Comparison of ENCODE assay signal across 33 mouse cellular contexts in genomic region chr14:21676223-21676622, GRCm38 (mm10). TPM values are rescaled to one million over a fixed set of nuclear protein-coding genes. Genes with fewer than 3 reads are reported as not detected.
DNase-seq lines count a peak whose midpoint lies in the region; ATAC-seq and TF ChIP-seq lines count a peak whose summit lies in the region.
"Had no signal": no experiment of that assay in that cellular context is flagged by ENCODE, and none has a peak within 500 bp of the region (broad histone marks: within the 10 kb centered on the region; RNA-seq: fewer than 3 reads in every experiment).

No protein-coding gene starts in this region.

- no peaks in the 10 kb centered on the region for H3K4me1 ChIP-seq in embryonic facial prominence, embryonic 11.5 days (ENCODE audit: control insufficient read depth, insufficient read depth, low read length)
- H3K4me1 ChIP-seq in embryonic facial prominence, embryonic 10.5 days: peaks cover 60% of the 10 kb centered on the region
- peaks cover 74% of the 10 kb centered on the region for H3K4me1 ChIP-seq in limb, embryonic 12.5 days (replicated peaks)
- H3K4me1 ChIP-seq in hindbrain, embryonic 10.5 days (replicated peaks): peaks cover 36% of the 10 kb centered on the region

- no peaks in the 10 kb centered on the region for H3K27me3 ChIP-seq in embryonic facial prominence, embryonic 11.5 days (ENCODE audit: control insufficient read depth, insufficient read depth, low read length)
- no peaks in the 10 kb centered on the region for H3K27me3 ChIP-seq in embryonic facial prominence, embryonic 10.5 days (replicated peaks; ENCODE audit: low read depth, poor library complexity, severe bottlenecking)
- H3K27me3 ChIP-seq in limb, embryonic 12.5 days: no peaks in the 10 kb centered on the region
- no peaks in the 10 kb centered on the region for H3K27me3 ChIP-seq in hindbrain, embryonic 10.5 days (ENCODE audit: insufficient read depth, poor library complexity, severe bottlenecking)
- H3K27me3 ChIP-seq: CH12.LX; heart, embryonic 12.5 days; hindbrain, embryonic 15.5 days; kidney, embryonic 15.5 days; liver, embryonic 12.5 days; midbrain, embryonic 12.5 days; neural tube, embryonic 13.5 days had no signal

- DNase-seq in embryonic facial prominence, embryonic 11.5 days (ENCODE audit: low spot score): no peak
- DNase-seq in embryonic facial prominence, embryonic 10.5 days (ENCODE audit: low spot score): no peak
- no peak for DNase-seq in layer of hippocampus, adult 2 months (ENCODE audit: low spot score in 2 of 2)
- DNase-seq in layer of hippocampus, postnatal 36 days: no peak
- no peak for DNase-seq in right cerebral cortex, postnatal 25 days
- DNase-seq in left cerebral cortex, adult 2 months (ENCODE audit: extremely low spot score in 1 of 2, low spot score in 2 of 2): no peak
- DNase-seq in hindbrain, embryonic 10.5 days (ENCODE audit: low spot score): no peak
- DNase-seq: adrenal gland, postnatal 10 days; cerebellum, adult 8-10 months; cerebellum, postnatal 36 days; heart, adult 2 months; heart, postnatal 4 days; kidney, adult 18-20 months; kidney, postnatal 25 days; left cerebral cortex, postnatal 4 days; liver, postnatal 0 days; lung, postnatal 4 days; thymus, postnatal 25 days had no signal

- H3K4me2 ChIP-seq in embryonic facial prominence, embryonic 11.5 days (ENCODE audit: low read depth, low read length): no peak overlapping the region
- H3K4me2 ChIP-seq in limb, embryonic 12.5 days: no peak overlapping the region
- H3K4me2 ChIP-seq: heart, embryonic 12.5 days; hindbrain, embryonic 15.5 days; kidney, embryonic 15.5 days; liver, embryonic 12.5 days; midbrain, embryonic 12.5 days; neural tube, embryonic 13.5 days had no signal

- no peak for TF ChIP-seq CTCF in layer of hippocampus, adult 2 months (conservative IDR thresholded peaks at IDR 0.05)
- TF ChIP-seq CTCF in left cerebral cortex, adult 2 months (IDR thresholded peaks at IDR 0.05): no peak

- no peak for ATAC-seq in embryonic facial prominence, embryonic 11.5 days (replicated peaks; ENCODE audit: insufficient number of reproducible peaks, low FRiP score, low TSS enrichment, low read depth)
- no peak for ATAC-seq in limb, embryonic 12.5 days (ENCODE audit: insufficient number of reproducible peaks, insufficient read depth, low FRiP score, low TSS enrichment, low read depth)
- ATAC-seq: forebrain, embryonic 16.5 days; liver, embryonic 12.5 days; liver, postnatal 0 days had no signal

- no peak overlapping the region for H3K4me3 ChIP-seq in embryonic facial prominence, embryonic 11.5 days (ENCODE audit: low read depth, low read length)
- no peak overlapping the region for H3K4me3 ChIP-seq in embryonic facial prominence, embryonic 10.5 days
- H3K4me3 ChIP-seq in layer of hippocampus, adult 2 months: no peak overlapping the region
- H3K4me3 ChIP-seq in limb, embryonic 12.5 days (replicated peaks): no peak overlapping the region
- no peak overlapping the region for H3K4me3 ChIP-seq in left cerebral cortex, adult 2 months
- no peak overlapping the region for H3K4me3 ChIP-seq in hindbrain, embryonic 10.5 days
- H3K4me3 ChIP-seq: forebrain, embryonic 10.5 days; heart, adult 2 months; heart, embryonic 12.5 days; hindbrain, embryonic 15.5 days; kidney, embryonic 15.5 days; liver, embryonic 12.5 days; megakaryocyte, embryonic 14.5 days; midbrain, embryonic 12.5 days; neural tube, embryonic 13.5 days had no signal

- H3K27ac ChIP-seq in embryonic facial prominence, embryonic 11.5 days (replicated peaks; ENCODE audit: low read depth, low read length): 0 out of 2 replicates have a peak overlapping the region, but pooled peaks have one; percentile 43
- H3K27ac ChIP-seq in embryonic facial prominence, embryonic 10.5 days (replicated peaks): no peak overlapping the region
- H3K27ac ChIP-seq in layer of hippocampus, adult 2 months: peak overlapping the region; percentile 69
- H3K27ac ChIP-seq in limb, embryonic 12.5 days: peak overlapping the region; percentile 87
- H3K27ac ChIP-seq in left cerebral cortex, adult 2 months: no peak overlapping the region; the same call in 1 of the 2 replicates
- H3K27ac ChIP-seq in hindbrain, embryonic 10.5 days: no peak overlapping the region
- H3K27ac ChIP-seq: forebrain, embryonic 10.5 days; heart, adult 2 months; hindbrain, embryonic 15.5 days; kidney, embryonic 15.5 days; liver, embryonic 12.5 days; midbrain, embryonic 12.5 days; neural tube, embryonic 13.5 days had no signal

- WGBS in embryonic facial prominence, embryonic 11.5 days: 88% methylated on average over 2 of the region's 2 CpGs
- 87% methylated on average over 2 of the region's 2 CpGs for WGBS in embryonic facial prominence, embryonic 10.5 days
- WGBS in limb, embryonic 12.5 days: 64% methylated on average over 2 of the region's 2 CpGs
- 94% methylated on average over 2 of the region's 2 CpGs for WGBS in hindbrain, embryonic 10.5 days

- intact Hi-C loops in left cerebral cortex, adult 2 months (cut with DNase I): loop anchor here (5.0 to 10.0 kb wide), 2 partner anchors 61 to 539 kb away; no protein-coding TSS in a partner anchor

- no peaks in the 10 kb centered on the region for H3K9me3 ChIP-seq in embryonic facial prominence, embryonic 11.5 days (replicated peaks; ENCODE audit: control insufficient read depth, low read length)
- no peaks in the 10 kb centered on the region for H3K9me3 ChIP-seq in embryonic facial prominence, embryonic 10.5 days
- H3K9me3 ChIP-seq in limb, embryonic 12.5 days: no peaks in the 10 kb centered on the region
- no peaks in the 10 kb centered on the region for H3K9me3 ChIP-seq in hindbrain, embryonic 10.5 days
- H3K9me3 ChIP-seq: forebrain, embryonic 10.5 days; heart, embryonic 12.5 days; hindbrain, embryonic 15.5 days; kidney, embryonic 15.5 days; liver, embryonic 12.5 days; megakaryocyte, embryonic 14.5 days; midbrain, embryonic 12.5 days; neural tube, embryonic 13.5 days had no signal

- no peaks in the 10 kb centered on the region for H3K36me3 ChIP-seq in embryonic facial prominence, embryonic 11.5 days (replicated peaks; ENCODE audit: control insufficient read depth, insufficient read depth, low read depth, low read length)
- no peaks in the 10 kb centered on the region for H3K36me3 ChIP-seq in embryonic facial prominence, embryonic 10.5 days (replicated peaks)
- H3K36me3 ChIP-seq in limb, embryonic 12.5 days: peaks cover 2% of the 10 kb centered on the region; the same call in 1 of the 2 replicates
- no peaks in the 10 kb centered on the region for H3K36me3 ChIP-seq in hindbrain, embryonic 10.5 days
- H3K36me3 ChIP-seq: hindbrain, embryonic 15.5 days; kidney, embryonic 15.5 days; liver, embryonic 12.5 days; midbrain, embryonic 12.5 days; neural tube, embryonic 13.5 days had no signal

- no peak overlapping the region for H3K9ac ChIP-seq in embryonic facial prominence, embryonic 11.5 days (replicated peaks; ENCODE audit: low read length)
- H3K9ac ChIP-seq in limb, embryonic 12.5 days (replicated peaks): no peak overlapping the region
- H3K9ac ChIP-seq: heart, embryonic 12.5 days; hindbrain, embryonic 15.5 days; kidney, embryonic 15.5 days; liver, embryonic 12.5 days; liver, postnatal 0 days; midbrain, embryonic 12.5 days; neural tube, embryonic 13.5 days had no signal

RNA-seq across cellular contexts. Expression of gene Dupd1, which starts 38.2 kb away (rescaled TPM):
- 0.18 and 0.31 TPM in 2 replicates for polyA plus RNA-seq in embryonic facial prominence, embryonic 11.5 days (2014; fragmentation: Nextera tagmentation; extraction: Ambion mirVana)
- polyA plus RNA-seq in embryonic facial prominence, embryonic 10.5 days (2016; fragmentation: Nextera tagmentation; extraction: Ambion mirVana): not detected in 2 replicates
- under 1 TPM in 1 of 2 experiments, not detected in 1; 0.42 TPM for total RNA-seq in layer of hippocampus, adult 2 months (2021)
- under 1 TPM; 0.51 to 0.70 TPM for total RNA-seq in layer of hippocampus, postnatal 36 days (2021)
- polyA plus RNA-seq in limb, embryonic 12.5 days (2016; fragmentation: Nextera tagmentation; extraction: Ambion mirVana): 0.44 and 0.49 TPM in 2 replicates
- not detected for total RNA-seq in left cerebral cortex, adult 2 months (2021)
- polyA plus RNA-seq in hindbrain, embryonic 10.5 days (2016; fragmentation: Nextera tagmentation; extraction: Ambion mirVana): 0.14 and 0.22 TPM in 2 replicates
- total RNA-seq: CH12.LX; ES-E14; heart, adult 2 months; left cerebral cortex, postnatal 4 days had no signal
- polyA plus RNA-seq: forebrain, embryonic 10.5 days; intestine, embryonic 14.5 days; kidney, embryonic 15.5 days; liver, embryonic 12.5 days; liver, postnatal 0 days; lung, embryonic 16.5 days; midbrain, embryonic 12.5 days; neural tube, embryonic 13.5 days; small intestine, adult 2 months had no signal

Comparison
In these comparisons a context has a peak if more than half of its experiments do, and no peak if none do; other contexts are left out.
1. H3K27ac ChIP-seq: peak in embryonic facial prominence, embryonic 11.5 days (single experiment), layer of hippocampus, adult 2 months (single experiment) and limb, embryonic 12.5 days (single experiment); none in embryonic facial prominence, embryonic 10.5 days (single experiment), left cerebral cortex, adult 2 months (single experiment) and hindbrain, embryonic 10.5 days (single experiment).